In the genomic region with DNA sequence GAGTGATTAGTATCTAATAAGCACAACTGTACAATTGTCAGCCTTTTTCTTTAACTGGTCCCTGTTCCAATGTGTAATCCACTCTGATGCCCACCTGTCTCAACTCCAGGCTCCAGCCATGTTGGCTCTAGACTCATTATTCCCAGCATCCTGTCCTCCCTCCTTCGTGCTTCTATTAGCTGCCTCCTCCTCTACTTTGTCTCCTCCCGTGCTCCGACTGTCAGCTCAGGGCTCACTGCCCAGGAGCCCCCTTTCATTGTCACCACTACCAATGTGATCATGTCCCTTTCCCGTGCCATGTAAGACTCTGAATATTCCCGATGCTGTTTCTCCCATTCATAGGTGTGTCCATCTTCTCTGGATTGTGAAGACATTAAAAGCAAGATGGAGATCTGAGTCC, we compare ENCODE assay signal across 33 mouse cellular contexts. TPM values are rescaled to one million over a fixed set of nuclear protein-coding genes. Genes with fewer than 3 reads are reported as not detected.
"Had no signal": no experiment of that assay in that cellular context is flagged by ENCODE, and none has a peak within 500 bp of the region (broad histone marks: within the 10 kb centered on the region; RNA-seq: fewer than 3 reads in every experiment).

No protein-coding gene starts in this region.

- H3K4me1 ChIP-seq: limb, embryonic 10.5 days; limb, embryonic 12.5 days; limb, embryonic 13.5 days; limb, embryonic 15.5 days; liver, embryonic 12.5 days; liver, embryonic 13.5 days; liver, embryonic 15.5 days; lung, embryonic 15.5 days; megakaryocyte, embryonic 14.5 days; midbrain, embryonic 10.5 days; midbrain, embryonic 12.5 days; midbrain, embryonic 13.5 days; midbrain, embryonic 15.5 days; neural tube, embryonic 12.5 days had no signal

- H3K27me3 ChIP-seq: limb, embryonic 12.5 days; limb, embryonic 13.5 days; limb, embryonic 15.5 days; liver, embryonic 12.5 days; liver, embryonic 13.5 days; liver, embryonic 15.5 days; lung, embryonic 15.5 days; megakaryocyte, embryonic 14.5 days; midbrain, embryonic 12.5 days; midbrain, embryonic 13.5 days; midbrain, embryonic 15.5 days; neural tube, embryonic 12.5 days had no signal

- H3K4me3 ChIP-seq: limb, embryonic 10.5 days; limb, embryonic 12.5 days; limb, embryonic 13.5 days; limb, embryonic 15.5 days; liver, embryonic 12.5 days; liver, embryonic 13.5 days; liver, embryonic 15.5 days; lung, embryonic 15.5 days; megakaryocyte, embryonic 14.5 days; midbrain, embryonic 10.5 days; midbrain, embryonic 12.5 days; midbrain, embryonic 13.5 days; midbrain, embryonic 15.5 days; myocyte; neural tube, embryonic 12.5 days had no signal

- DNase-seq: left cerebral cortex, postnatal 4 days; liver; liver, embryonic 13.5 days; liver, postnatal 0 days; lung, adult 18-20 months; lung, adult 2 months; lung, embryonic 14.5 days; lung, postnatal 10 days; lung, postnatal 14 days; lung, postnatal 36 days; lung, postnatal 4 days; midbrain, embryonic 14.5 days had no signal

- H3K27ac ChIP-seq: limb, embryonic 10.5 days; limb, embryonic 12.5 days; limb, embryonic 13.5 days; limb, embryonic 15.5 days; liver, embryonic 12.5 days; liver, embryonic 13.5 days; liver, embryonic 14.5 days; liver, embryonic 15.5 days; lung, embryonic 15.5 days; macrophage; midbrain, embryonic 10.5 days; midbrain, embryonic 12.5 days; midbrain, embryonic 13.5 days; midbrain, embryonic 15.5 days; neural tube, embryonic 12.5 days had no signal

RNA-seq across cellular contexts. Expression of gene Cfap161, which starts 32.3 kb away (rescaled TPM):
- polyA plus RNA-seq: liver, adult 2 months; liver, embryonic 11.5 days; liver, embryonic 12.5 days; liver, embryonic 13.5 days; liver, embryonic 15.5 days; liver, embryonic 16.5 days; liver, postnatal 0 days; midbrain, embryonic 11.5 days; midbrain, embryonic 12.5 days; neural tube, embryonic 11.5 days; neural tube, embryonic 12.5 days had no signal
